Mouse (Mus musculus) forebrain, embryonic 13.5 days (tissue): ENCODE results near the gene Gm9837. TPM values are rescaled to one million over a fixed set of nuclear protein-coding genes. Genes with fewer than 3 reads are reported as not detected.

ENCODE experiments used
- ATAC-seq: fragments of 200-750 bp; cut with Nextera tagmentation; 2 replicates; pipeline ENCODE4 v1.8.0; 2017
- H3K27ac ChIP-seq: fragments of 300-500 bp; sonication (generic); 2 replicates; pipeline ENCODE4 v1.5.1; 2015; ENCODE audit warnings: inconsistent platforms, mild to moderate bottlenecking, moderate library complexity
- H3K27me3 ChIP-seq: fragments of 300-500 bp; sonication (generic); 2 replicates; pipeline ENCODE4 v1.6.1; 2015; ENCODE audit warnings: mild to moderate bottlenecking, inconsistent platforms
- H3K36me3 ChIP-seq: fragments of 300-500 bp; sonication (generic); 2 replicates; pipeline ENCODE4 v1.6.1; 2015; ENCODE audit warnings: mild to moderate bottlenecking, inconsistent platforms; ENCODE audit not compliant: poor library complexity, severe bottlenecking
- H3K4me1 ChIP-seq: fragments of 300-500 bp; sonication (generic); 2 replicates; pipeline ENCODE4 v1.6.1; 2015; ENCODE audit warnings: inconsistent platforms
- H3K4me2 ChIP-seq: fragments of 300-500 bp; sonication (generic); 2 replicates; pipeline ENCODE4 v1.6.1; 2015; ENCODE audit warnings: inconsistent platforms, mild to moderate bottlenecking, moderate library complexity
- H3K4me3 ChIP-seq: fragments of 300-500 bp; sonication (generic); 2 replicates; pipeline ENCODE4 v1.5.1; 2015; ENCODE audit warnings: mild to moderate bottlenecking, inconsistent platforms
- H3K9ac ChIP-seq: fragments of 300-500 bp; sonication (generic); 2 replicates; pipeline ENCODE4 v1.6.1; 2015; ENCODE audit warnings: mild to moderate bottlenecking, inconsistent platforms
- H3K9me3 ChIP-seq: fragments of 300-500 bp; sonication (generic); replicated peaks from 2 replicates; pipeline ENCODE4 v1.6.1; 2016; ENCODE audit warnings: inconsistent platforms
- WGBS: fragments of 180-500 bp; shearing (Covaris S2); methylation state at CpG from one replicate; pipeline ENCODE4 v1.1.7; 2015; 5-methylcytosine and 5-hydroxymethylcytosine counted together
- polyA plus RNA-seq: library from polyadenylated mRNA; unstranded; fragments of >200 nt; fragmentation: Nextera tagmentation; extraction: Ambion mirVana; gene quantifications from 2 replicates; pipeline ENCODE4 v1.2.1, GENCODE M21; 2015

Gene Gm9837
- polyA plus RNA-seq, 1 experiment from 2014 or later: not detected

DNA sequence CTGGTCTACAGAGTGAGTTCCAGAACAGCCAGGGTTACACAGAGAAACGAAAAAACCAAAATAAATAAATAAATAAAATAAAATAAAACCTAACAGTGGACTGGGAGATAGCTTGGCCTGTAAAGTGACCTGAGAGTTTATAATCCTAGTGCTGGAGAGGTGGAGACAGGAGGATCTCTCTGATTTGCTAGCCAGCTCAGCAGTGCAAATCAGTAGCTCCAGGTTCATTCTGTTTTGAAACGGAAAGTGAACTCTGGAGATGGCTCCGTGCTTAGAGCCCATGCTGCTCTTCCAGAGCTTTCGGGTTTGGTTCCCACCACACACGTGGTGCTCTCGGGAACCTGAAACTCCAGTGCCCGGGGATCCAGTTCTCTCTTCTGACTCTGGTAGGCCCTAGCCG lies 22.3 kb downstream of the Gm9837 start:
- no peak overlapping the region for H3K27ac ChIP-seq
- no peak overlapping the region for H3K9ac ChIP-seq
- no peak for ATAC-seq
- no peaks in the 10 kb centered on the region for H3K9me3 ChIP-seq
- H3K27me3 ChIP-seq: no peaks in the 10 kb centered on the region
- no peak overlapping the region for H3K4me3 ChIP-seq
- H3K4me2 ChIP-seq: no peak overlapping the region
- no peaks in the 10 kb centered on the region for H3K4me1 ChIP-seq
- WGBS: 86% methylated on average over 8 of the region's 8 CpGs
- H3K36me3 ChIP-seq: no peaks in the 10 kb centered on the region

DNA sequence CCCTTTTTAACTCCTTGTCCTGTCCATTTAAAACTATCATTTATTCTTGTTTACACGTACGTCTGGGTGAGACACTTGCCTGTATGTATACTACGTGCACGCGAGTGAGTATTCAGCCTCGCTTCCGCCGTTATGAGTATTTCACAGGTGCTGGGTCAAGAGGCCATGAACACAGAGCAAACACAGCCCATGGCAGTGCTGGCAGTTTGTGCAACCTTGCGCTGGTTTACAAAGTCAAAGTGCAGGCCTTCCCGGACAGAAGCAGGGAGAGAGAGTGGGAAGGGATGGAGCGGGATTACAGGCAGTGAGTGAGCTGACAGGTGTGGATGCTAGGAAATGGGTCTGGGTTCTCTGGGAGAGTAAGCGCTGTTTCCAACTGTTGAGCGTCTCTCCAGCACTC lies 24.1 kb downstream of the Gm9837 start:
- Histone ChIP-seq H3K4me1 (no peaks in the 10 kb centered on the region), H3K27me3 (no peaks in the 10 kb centered on the region), H3K27ac (no peak overlapping the region), H3K9me3 (no peaks in the 10 kb centered on the region), H3K4me3 (no peak overlapping the region), H3K4me2 (no peak overlapping the region), H3K36me3 (no peaks in the 10 kb centered on the region), H3K9ac (no peak overlapping the region)
- WGBS: 89% methylated on average over 13 of the region's 13 CpGs
- no peak for ATAC-seq

DNA sequence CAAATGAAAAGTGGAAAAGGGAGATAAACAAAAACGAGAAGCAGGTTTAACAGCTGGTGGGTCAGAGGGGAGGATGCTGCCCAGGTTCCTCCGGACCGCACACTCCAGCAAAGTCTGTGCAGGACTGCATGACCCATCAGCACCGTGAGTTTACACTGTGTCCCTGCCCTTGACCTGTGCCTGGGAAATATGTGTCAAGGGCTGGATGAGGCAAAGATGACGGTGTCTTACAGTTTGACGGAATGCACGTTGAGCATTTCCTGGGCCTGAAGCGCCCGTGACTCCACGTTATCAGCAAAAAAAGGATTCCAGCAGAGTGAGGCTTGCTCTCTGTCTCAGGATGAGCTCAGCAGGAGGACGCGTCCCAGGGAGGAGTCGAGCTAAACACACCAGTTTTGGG lies 24.7 kb downstream of the Gm9837 start:
- H3K4me2 ChIP-seq: no peak overlapping the region
- H3K27me3 ChIP-seq: no peaks in the 10 kb centered on the region
- H3K4me1 ChIP-seq: no peaks in the 10 kb centered on the region
- no peaks in the 10 kb centered on the region for H3K9me3 ChIP-seq
- 68% methylated on average over 13 of the region's 13 CpGs for WGBS
- H3K4me3 ChIP-seq: no peak overlapping the region
- ATAC-seq: no peak
- H3K27ac ChIP-seq: no peak overlapping the region
- H3K36me3 ChIP-seq: no peaks in the 10 kb centered on the region
- no peak overlapping the region for H3K9ac ChIP-seq

DNA sequence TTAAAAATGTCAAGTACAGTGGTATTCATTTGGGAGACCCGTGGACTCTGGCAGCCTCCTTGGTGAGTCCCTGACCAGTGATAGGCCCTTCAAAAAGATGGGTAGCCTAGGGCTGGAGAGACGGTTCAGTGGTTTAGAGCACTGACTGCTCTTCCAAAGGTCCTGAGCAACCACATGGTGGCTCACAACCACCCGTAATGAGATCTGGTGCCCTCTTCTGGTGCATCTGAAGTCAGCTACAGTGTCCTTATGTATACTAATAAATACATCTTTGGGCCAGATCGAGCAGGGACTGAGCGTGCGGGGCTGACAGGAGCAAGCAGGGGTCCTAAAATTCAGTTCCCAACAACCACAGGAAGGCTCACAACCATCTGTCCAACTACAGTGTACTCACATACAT lies 26.4 kb downstream of the Gm9837 start:
- WGBS: 36% methylated on average over 6 of the region's 6 CpGs
- ATAC-seq: no peak

DNA sequence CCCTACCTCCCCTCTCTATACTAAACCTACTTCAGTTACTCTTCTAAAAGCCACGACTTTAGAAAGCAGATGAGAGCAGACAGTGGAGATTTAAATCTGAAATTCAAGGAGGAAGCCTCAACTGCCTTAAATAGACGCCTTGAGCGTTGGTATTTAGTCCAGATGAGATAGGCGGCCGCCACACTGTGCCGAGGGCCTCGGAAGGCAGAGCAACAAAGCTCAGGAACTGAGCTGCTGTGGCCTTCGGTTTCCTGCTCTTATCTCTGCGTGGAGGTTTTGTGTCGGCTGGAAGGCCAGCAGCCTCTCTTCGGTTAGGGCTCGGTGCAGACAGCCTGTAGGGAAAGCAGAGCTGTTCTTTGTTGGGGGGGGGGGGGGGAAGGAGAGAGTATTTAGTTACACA lies 28.4 kb downstream of the Gm9837 start:
- Histone ChIP-seq H3K4me2 (no peak overlapping the region), H3K9me3 (no peaks in the 10 kb centered on the region), H3K27me3 (no peaks in the 10 kb centered on the region), H3K4me3 (no peak overlapping the region), H3K36me3 (no peaks in the 10 kb centered on the region), H3K9ac (no peak overlapping the region), H3K27ac (no peak overlapping the region), H3K4me1 (no peaks in the 10 kb centered on the region)
- WGBS: 59% methylated on average over 12 of the region's 12 CpGs
- no peak for ATAC-seq

More for the DNA sequence above, 26.4 kb downstream of the Gm9837 start:
- no peaks in the 10 kb centered on the region for H3K36me3 ChIP-seq
- no peaks in the 10 kb centered on the region for H3K9me3 ChIP-seq
- H3K27me3 ChIP-seq: no peaks in the 10 kb centered on the region
- H3K4me2 ChIP-seq: no peak overlapping the region
- no peak overlapping the region for H3K27ac ChIP-seq
- H3K4me3 ChIP-seq: no peak overlapping the region
- H3K4me1 ChIP-seq: no peaks in the 10 kb centered on the region
- no peak overlapping the region for H3K9ac ChIP-seq

DNA sequence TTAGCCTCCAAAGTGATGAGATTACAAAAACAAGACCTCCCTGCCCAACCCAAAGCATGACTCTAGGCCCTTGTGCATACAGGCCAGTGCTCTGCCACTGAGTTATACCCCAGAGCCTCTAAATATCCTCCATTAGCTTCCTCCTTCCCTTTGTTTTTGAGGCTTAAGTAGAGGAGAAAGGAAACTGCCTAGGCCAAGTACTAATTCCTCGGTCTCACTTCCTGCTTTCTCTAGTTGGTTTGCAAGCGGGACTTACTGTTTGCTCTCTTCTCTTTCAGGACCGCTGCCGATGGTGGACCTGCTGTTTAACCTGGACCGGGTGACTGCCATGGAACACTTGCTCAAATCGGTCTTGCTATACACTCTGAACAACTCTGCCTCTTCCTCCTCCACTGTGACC lies 33.9 kb downstream of the Gm9837 start:
- Histone ChIP-seq H3K27me3 (no peaks in the 10 kb centered on the region; the same call in 1 of the 2 replicates), H3K36me3 (no peaks in the 10 kb centered on the region), H3K4me1 (peaks cover 4% of the 10 kb centered on the region; the same call in 1 of the 2 replicates), H3K9ac (no peak overlapping the region), H3K4me2 (no peak overlapping the region), H3K27ac (no peak overlapping the region), H3K4me3 (no peak overlapping the region), H3K9me3 (no peaks in the 10 kb centered on the region)
- 89% methylated on average over 6 of the region's 6 CpGs for WGBS
- no peak for ATAC-seq

DNA sequence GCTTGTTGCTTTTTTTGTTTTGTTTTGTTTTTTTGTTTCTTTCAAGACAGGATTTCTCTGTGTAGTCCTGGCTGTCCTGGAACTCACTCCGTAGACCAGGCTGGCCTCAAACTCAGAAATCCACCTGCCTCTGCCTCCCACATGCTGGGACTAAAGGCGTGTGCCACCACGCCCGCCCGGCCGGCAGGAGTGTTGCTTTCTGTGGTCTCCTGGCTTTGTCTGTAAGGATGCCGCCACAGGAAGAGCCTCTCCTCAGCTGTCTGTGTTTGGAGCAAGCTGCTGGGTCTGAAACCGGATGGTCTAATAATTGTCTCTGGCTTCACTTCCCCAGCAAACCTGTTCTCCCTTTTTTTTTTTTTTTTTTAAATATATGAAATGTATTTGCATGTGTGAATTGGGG lies 34.8 kb downstream of the Gm9837 start:
- Histone ChIP-seq H3K9me3 (no peaks in the 10 kb centered on the region), H3K36me3 (no peaks in the 10 kb centered on the region), H3K27ac (no peak overlapping the region), H3K4me1 (peaks cover 5% of the 10 kb centered on the region; the same call in 1 of the 2 replicates), H3K4me3 (no peak overlapping the region), H3K9ac (no peak overlapping the region), H3K4me2 (no peak overlapping the region), H3K27me3 (no peaks in the 10 kb centered on the region; the same call in 1 of the 2 replicates)
- no peak for ATAC-seq
- 87% methylated on average over 8 of the region's 8 CpGs for WGBS

DNA sequence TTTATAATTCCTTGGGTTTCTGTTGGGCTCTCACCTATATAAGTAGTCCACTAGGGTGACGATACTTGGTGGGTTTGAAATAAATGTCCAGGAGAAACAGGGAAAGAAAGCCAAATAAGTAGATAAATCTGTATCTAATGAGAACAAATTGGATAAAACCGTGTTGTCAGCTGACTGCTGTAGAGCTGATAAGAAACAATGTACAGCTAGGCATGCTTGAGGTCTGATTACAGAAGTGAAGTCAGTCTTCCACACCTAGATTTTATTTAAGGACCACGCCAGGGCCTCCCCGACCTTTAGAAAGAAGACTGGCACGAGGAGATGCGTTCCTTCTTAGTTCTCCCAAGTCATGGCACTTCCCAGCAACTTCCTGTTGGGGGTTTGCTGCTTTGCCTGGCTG lies 37.2 kb downstream of the Gm9837 start:
- H3K27me3 ChIP-seq: no peaks in the 10 kb centered on the region; the same call in 1 of the 2 replicates
- H3K4me2 ChIP-seq: no peak overlapping the region
- no peak overlapping the region for H3K9ac ChIP-seq
- no peak overlapping the region for H3K4me3 ChIP-seq
- no peaks in the 10 kb centered on the region for H3K9me3 ChIP-seq
- H3K36me3 ChIP-seq: peaks cover 11% of the 10 kb centered on the region
- no peak overlapping the region for H3K27ac ChIP-seq
- no peak for ATAC-seq
- peaks cover 16% of the 10 kb centered on the region for H3K4me1 ChIP-seq
- WGBS: 74% methylated on average over 6 of the region's 6 CpGs

DNA sequence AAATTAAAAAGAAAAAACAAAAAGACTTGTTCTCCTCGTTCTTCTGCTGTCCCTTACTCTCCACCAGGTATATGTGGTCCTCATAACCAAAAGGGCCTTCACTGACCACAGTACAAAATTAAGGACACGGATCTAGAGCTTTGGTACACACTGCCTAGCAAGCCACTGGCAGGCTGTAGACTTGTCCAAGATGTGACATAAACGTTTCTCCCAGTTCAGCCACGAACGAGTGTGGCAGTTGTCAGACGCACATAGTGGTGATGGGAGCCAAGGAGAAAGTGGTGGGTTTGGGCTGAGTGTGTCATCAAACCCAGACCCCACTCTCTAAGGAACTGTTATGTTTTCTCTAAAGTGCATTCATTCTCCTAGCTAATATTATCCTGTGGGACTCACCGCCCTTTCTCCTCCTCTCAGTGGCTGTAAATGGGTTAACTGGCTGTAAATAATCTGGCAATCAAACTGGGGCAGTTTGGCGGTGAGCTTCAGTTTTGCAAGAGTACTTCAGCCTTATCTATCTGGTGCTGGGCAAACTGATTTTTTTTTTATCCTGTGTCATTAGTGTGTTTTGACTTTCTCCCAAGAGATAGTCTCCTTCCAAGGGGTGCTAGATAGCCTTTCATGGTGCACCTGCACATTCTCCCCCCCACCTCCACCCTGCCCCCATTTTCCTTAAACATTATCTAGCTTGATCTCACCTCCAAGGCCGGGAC lies 38.8 kb downstream of the Gm9837 start:
- peak overlapping the region; percentile 58 for H3K4me2 ChIP-seq
- WGBS: 15% methylated on average over 9 of the region's 9 CpGs
- ATAC-seq: no peak

DNA sequence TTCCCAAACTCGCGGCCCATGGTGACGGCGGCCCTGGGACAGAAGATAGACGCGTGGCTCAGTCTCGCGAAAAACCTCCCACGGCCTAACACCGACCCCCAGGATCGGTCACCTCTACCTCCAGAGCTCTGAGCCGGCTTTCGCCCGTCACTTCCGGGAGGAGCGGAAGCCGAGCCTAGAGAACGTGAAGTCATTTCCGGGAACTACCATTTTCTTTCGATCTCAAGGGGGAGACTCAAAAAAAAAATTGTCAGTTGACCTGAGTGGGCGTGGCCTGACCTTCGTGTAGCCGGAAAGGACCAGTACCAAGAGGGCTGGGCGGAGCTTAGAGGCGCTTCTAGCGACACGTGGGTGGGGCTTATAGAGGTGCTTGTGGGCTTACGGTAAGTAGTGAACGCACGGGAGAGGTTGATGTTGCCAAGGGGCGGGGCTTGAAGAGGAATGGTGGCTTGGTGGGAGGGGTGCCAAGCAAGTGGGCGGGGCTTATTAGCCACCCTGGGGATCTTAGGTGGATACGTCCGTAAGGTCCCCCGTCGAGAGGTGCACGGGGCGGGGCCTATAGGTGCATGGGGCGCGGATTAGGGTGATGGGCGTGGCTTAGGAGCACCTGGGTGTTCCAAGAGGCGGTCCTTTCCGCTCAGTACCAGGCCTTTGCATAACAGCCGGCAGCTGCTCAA lies 39.5 kb downstream of the Gm9837 start, which contains the start of the genes Uqcrq and Gdf9:
Uqcrq (minus strand) TSS at position 162 of the 677 bp plus-strand sequence.
Gdf9 (plus strand) TSS at position 354 of the 677 bp plus-strand sequence.
- no peaks in the 10 kb centered on the region; the same call in 1 of the 2 replicates for H3K27me3 ChIP-seq
- peak within 1 kb of the TSS; percentile 82 for H3K4me2 ChIP-seq
- peaks cover 16% of the 10 kb centered on the region for H3K4me1 ChIP-seq
- peak within 1 kb of the TSS; percentile 79 for H3K27ac ChIP-seq
- peak within 1 kb of the TSS; percentile 75 for H3K4me3 ChIP-seq
- peaks cover 20% of the 10 kb centered on the region for H3K36me3 ChIP-seq
- H3K9ac ChIP-seq: peak within 1 kb of the TSS; percentile 83
- H3K9me3 ChIP-seq: no peaks in the 10 kb centered on the region
- WGBS: 1% methylated on average over 44 of the region's 44 CpGs
- ATAC-seq: peak; percentile 96

More for the DNA sequence above, 38.8 kb downstream of the Gm9837 start:
- Histone ChIP-seq H3K4me3 (peak overlapping the region; percentile 75), H3K27me3 (no peaks in the 10 kb centered on the region; the same call in 1 of the 2 replicates), H3K9me3 (no peaks in the 10 kb centered on the region), H3K9ac (peak overlapping the region; percentile 83), H3K27ac (peak overlapping the region; percentile 15), H3K36me3 (peaks cover 20% of the 10 kb centered on the region), H3K4me1 (peaks cover 16% of the 10 kb centered on the region)

DNA sequence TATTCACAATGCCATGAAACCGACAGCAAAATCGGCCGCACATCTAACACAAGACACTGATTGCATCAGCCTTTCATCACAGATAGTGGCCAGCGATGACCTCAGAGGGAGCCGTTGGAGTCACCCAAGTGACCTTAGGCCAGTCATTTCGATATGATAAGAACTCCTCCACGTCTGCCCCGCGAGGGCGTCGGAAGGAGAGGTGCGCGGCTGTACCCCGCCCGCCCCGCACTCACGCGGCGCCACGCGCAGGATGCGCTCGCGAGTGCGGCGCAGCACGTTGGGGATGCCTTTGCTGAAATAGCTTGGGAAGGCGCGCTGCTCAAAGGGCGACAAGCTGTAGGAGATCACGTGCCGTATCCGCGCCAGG lies 40.0 kb downstream of the Gm9837 start:
- Histone ChIP-seq H3K4me3 (peak overlapping the region; percentile 75), H3K27ac (peak overlapping the region; percentile 79), H3K36me3 (peaks cover 20% of the 10 kb centered on the region), H3K9ac (peak overlapping the region; percentile 83), H3K27me3 (no peaks in the 10 kb centered on the region; the same call in 1 of the 2 replicates), H3K9me3 (no peaks in the 10 kb centered on the region), H3K4me1 (peaks cover 16% of the 10 kb centered on the region), H3K4me2 (peak overlapping the region; percentile 82)
- peak; percentile 66; the same call in 1 of the 2 replicates for ATAC-seq
- under 1% methylated on average over 34 of the region's 34 CpGs for WGBS

DNA sequence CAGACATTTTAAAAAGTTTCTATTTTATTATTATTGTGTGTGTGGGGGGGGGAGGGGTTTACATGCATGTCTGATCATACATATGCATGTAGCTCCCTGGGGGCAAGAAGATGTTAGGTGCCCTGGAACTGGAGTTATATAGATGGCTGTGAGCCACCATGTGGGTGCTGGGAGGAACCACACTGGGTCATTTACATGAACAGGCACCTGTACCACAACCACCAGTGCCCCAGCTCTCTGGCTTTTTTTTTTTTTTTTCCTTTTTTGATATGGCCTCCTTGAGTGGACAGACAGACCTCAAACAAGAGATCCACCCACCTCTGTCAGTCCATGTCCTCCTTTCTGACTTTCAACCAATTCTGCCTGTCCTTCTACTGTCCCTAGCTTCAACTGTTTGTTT lies 41.1 kb downstream of the Gm9837 start:
- no peak for ATAC-seq
- Histone ChIP-seq H3K4me3 (no peak overlapping the region), H3K4me2 (peak overlapping the region; percentile 82), H3K9me3 (no peaks in the 10 kb centered on the region), H3K9ac (no peak overlapping the region), H3K4me1 (peaks cover 16% of the 10 kb centered on the region), H3K27me3 (no peaks in the 10 kb centered on the region; the same call in 1 of the 2 replicates), H3K36me3 (peaks cover 20% of the 10 kb centered on the region), H3K27ac (no peak overlapping the region)
